Mouse (Mus musculus) CH12.LX (cell line): ENCODE results near the gene Fam3b. TPM values are rescaled to one million over a fixed set of nuclear protein-coding genes. Genes with fewer than 3 reads are reported as not detected.

Source experiments
- DNase-seq: peaks from one replicate; pipeline ENCODE4 v3.0.0-alpha.2; 2013; ENCODE audit errors: extremely low read depth
- H3K27ac ChIP-seq: 2 replicates; pipeline ENCODE4 v1.5.1; 2012; ENCODE audit warnings: low read depth, mild to moderate bottlenecking, control low read depth, moderate library complexity; ENCODE audit not compliant: insufficient read depth
- H3K27me3 ChIP-seq: replicated peaks from 2 replicates; pipeline ENCODE3; 2012; ENCODE audit warnings: inconsistent platforms
- H3K36me3 ChIP-seq, 2 experiments: replicated peaks in 1 of 2; 2 replicates each; pipeline versions ENCODE3 to v1.6.1; 2012; ENCODE audit warnings: inconsistent platforms in 1 of 2, low read length in 1 of 2, mild to moderate bottlenecking in 1 of 2, mixed read lengths in 1 of 2, moderate library complexity in 1 of 2; ENCODE audit not compliant: control insufficient read depth in 1 of 2, insufficient read depth in 1 of 2
- H3K4me1 ChIP-seq, 2 experiments: 2 replicates each; pipeline ENCODE4 v1.6.1; 2012; ENCODE audit warnings: inconsistent platforms in 1 of 2, moderate library complexity in 1 of 2; ENCODE audit not compliant: insufficient read depth in 2 of 2, control insufficient read depth in 1 of 2
- H3K4me2 ChIP-seq: 2 replicates; pipeline ENCODE4 v1.6.1; 2012; ENCODE audit warnings: low read depth, mild to moderate bottlenecking, control low read depth; ENCODE audit not compliant: poor library complexity, insufficient read depth, severe bottlenecking
- H3K4me3 ChIP-seq, 3 experiments: fragments of 150-350 bp in 1 of 3; sonication (generic) in 1 of 3; replicated peaks in 1 of 3; 2 replicates each; pipeline versions ENCODE3 to v1.5.1; 2011 to 2012; ENCODE audit warnings: low read depth in 2 of 3, low read length in 2 of 3, mild to moderate bottlenecking in 2 of 3, moderate library complexity in 2 of 3, control low read depth in 1 of 3, improper control_type of control experiment in 1 of 3, inconsistent platforms in 1 of 3, mixed read lengths in 1 of 3; ENCODE audit not compliant: poor library complexity in 1 of 3
- H3K79me2 ChIP-seq: replicated peaks from 2 replicates; pipeline ENCODE4 v1.6.1; 2012; ENCODE audit warnings: mild to moderate bottlenecking, moderate library complexity; ENCODE audit not compliant: control insufficient read depth, poor library complexity, insufficient read depth, severe bottlenecking; ENCODE audit errors: extremely low read depth
- H3K9ac ChIP-seq: 2 replicates; pipeline ENCODE4 v1.6.1; 2012; ENCODE audit warnings: low read depth, mild to moderate bottlenecking, control low read depth, moderate library complexity; ENCODE audit not compliant: insufficient read depth
- H3K9me3 ChIP-seq: replicated peaks from 2 replicates; pipeline ENCODE3; 2012; ENCODE audit warnings: low read length, inconsistent platforms, mixed read lengths
- BHLHE40 ChIP-seq: IDR thresholded peaks from 2 replicates; pipeline ENCODE4 v1.6.1; 2011; ENCODE audit warnings: mild to moderate bottlenecking, low read depth, low read length, improper control_type of control experiment
- CTCF ChIP-seq, 2 experiments: IDR thresholded peaks in 1 of 2; conservative IDR thresholded peaks in 1 of 2; 2 replicates each; pipeline ENCODE4 v1.5.1; 2011 to 2012; ENCODE audit warnings: low read depth in 2 of 2, low read length in 2 of 2, improper control_type of control experiment in 1 of 2, inconsistent platforms in 1 of 2, mild to moderate bottlenecking in 1 of 2, moderate library complexity in 1 of 2
- E2F4 ChIP-seq: IDR thresholded peaks from 2 replicates; pipeline ENCODE4 v1.6.1; 2011; ENCODE audit warnings: low read depth, low read length, improper control_type of control experiment; ENCODE audit not compliant: insufficient replicate concordance
- ELF1 ChIP-seq: IDR thresholded peaks from 2 replicates; pipeline ENCODE4 v1.6.1; 2014; ENCODE audit warnings: low read depth, mild to moderate bottlenecking, inconsistent platforms, low read length, improper control_type of control experiment
- EP300 ChIP-seq: IDR thresholded peaks from 2 replicates; pipeline ENCODE4 v1.6.1; 2011; ENCODE audit warnings: low read length, improper control_type of control experiment
- GABPA ChIP-seq: IDR thresholded peaks from 2 replicates; pipeline ENCODE4 v1.6.1; 2012; ENCODE audit warnings: low read depth, low read length, improper control_type of control experiment, inconsistent platforms; ENCODE audit not compliant: insufficient replicate concordance
- HCFC1 ChIP-seq: IDR thresholded peaks from 2 replicates; pipeline ENCODE4 v1.6.1; 2012; ENCODE audit warnings: low read depth, mild to moderate bottlenecking, inconsistent platforms, low read length, improper control_type of control experiment
- IRF4 ChIP-seq: IDR thresholded peaks from 2 replicates; pipeline ENCODE4 v1.6.1; 2014; ENCODE audit warnings: low read depth, mild to moderate bottlenecking, inconsistent platforms, low read length, improper control_type of control experiment
- JUN ChIP-seq: IDR thresholded peaks from 2 replicates; pipeline ENCODE4 v1.6.1; 2011; ENCODE audit warnings: low read depth, mild to moderate bottlenecking, low read length, improper control_type of control experiment, moderate library complexity; ENCODE audit not compliant: insufficient read depth
- JUND ChIP-seq: conservative IDR thresholded peaks from 2 replicates; pipeline ENCODE4 v1.6.1; 2011; ENCODE audit warnings: low read depth, low read length, improper control_type of control experiment
- KAT2A ChIP-seq: IDR thresholded peaks from 2 replicates; pipeline ENCODE4 v1.6.1; 2012; ENCODE audit warnings: low read length, improper control_type of control experiment, inconsistent platforms; ENCODE audit not compliant: insufficient replicate concordance
- MAFK ChIP-seq: IDR thresholded peaks from 2 replicates; pipeline ENCODE4 v1.6.1; 2011; ENCODE audit warnings: low read length, improper control_type of control experiment; ENCODE audit not compliant: insufficient replicate concordance
- MAX ChIP-seq: IDR thresholded peaks from 2 replicates; pipeline ENCODE4 v1.6.1; 2011; ENCODE audit warnings: low read length, improper control_type of control experiment
- MAZ ChIP-seq: IDR thresholded peaks from 2 replicates; pipeline ENCODE4 v1.6.1; 2012; ENCODE audit warnings: low read depth, mild to moderate bottlenecking, inconsistent platforms, low read length, improper control_type of control experiment, moderate library complexity
- MEF2A ChIP-seq: IDR thresholded peaks from 2 replicates; pipeline ENCODE4 v1.6.1; 2014; ENCODE audit warnings: low read depth, mild to moderate bottlenecking, inconsistent platforms, low read length, improper control_type of control experiment, borderline replicate concordance
- MXI1 ChIP-seq: IDR thresholded peaks from 2 replicates; pipeline ENCODE4 v1.6.1; 2011; ENCODE audit warnings: mild to moderate bottlenecking, low read depth, low read length, improper control_type of control experiment
- MYC ChIP-seq: IDR thresholded peaks from 2 replicates; pipeline ENCODE4 v1.6.1; 2011; ENCODE audit warnings: low read depth, mild to moderate bottlenecking, improper control_type of control experiment, low read length
- NELFE ChIP-seq: IDR thresholded peaks from 2 replicates; pipeline ENCODE4 v1.6.1; 2011; ENCODE audit warnings: low read depth, low read length, improper control_type of control experiment
- NRF1 ChIP-seq: IDR thresholded peaks from 2 replicates; pipeline ENCODE4 v1.6.1; 2014; ENCODE audit warnings: low read depth, mild to moderate bottlenecking, inconsistent platforms, low read length, improper control_type of control experiment, moderate library complexity
- PAX5 ChIP-seq: IDR thresholded peaks from 2 replicates; pipeline ENCODE4 v1.6.1; 2012; ENCODE audit warnings: low read length, inconsistent platforms, mixed read lengths
- POLR2A ChIP-seq: IDR thresholded peaks from 2 replicates; pipeline ENCODE4 v1.6.1; 2011; ENCODE audit warnings: low read depth, mild to moderate bottlenecking, improper control_type of control experiment, low read length
- POLR2AphosphoS2 ChIP-seq: IDR thresholded peaks from 2 replicates; pipeline ENCODE4 v1.6.1; 2011; ENCODE audit warnings: low read depth, low read length, improper control_type of control experiment
- RAD21 ChIP-seq: IDR thresholded peaks from 2 replicates; pipeline ENCODE4 v1.6.1; 2011; ENCODE audit warnings: low read depth, mild to moderate bottlenecking, low read length, improper control_type of control experiment, moderate library complexity
- RCOR1 ChIP-seq: conservative IDR thresholded peaks from 2 replicates; pipeline ENCODE4 v1.6.1; 2012; ENCODE audit warnings: low read depth, mild to moderate bottlenecking, inconsistent platforms, low read length, improper control_type of control experiment
- SIN3A ChIP-seq: IDR thresholded peaks from 2 replicates; pipeline ENCODE4 v1.6.1; 2012; ENCODE audit warnings: low read length, improper control_type of control experiment, inconsistent platforms
- SMC3 ChIP-seq: IDR thresholded peaks from 2 replicates; pipeline ENCODE4 v1.6.1; 2011; ENCODE audit warnings: low read depth, low read length, improper control_type of control experiment
- TBP ChIP-seq: conservative IDR thresholded peaks from 2 replicates; pipeline ENCODE4 v1.6.1; 2011; ENCODE audit warnings: low read depth, low read length, improper control_type of control experiment
- TCF12 ChIP-seq: IDR thresholded peaks from 2 replicates; pipeline ENCODE4 v1.6.1; 2014; ENCODE audit warnings: low read depth, mild to moderate bottlenecking, inconsistent platforms, low read length, improper control_type of control experiment
- USF1 ChIP-seq: IDR thresholded peaks from 2 replicates; pipeline ENCODE4 v1.6.1; 2014; ENCODE audit warnings: low read depth, mild to moderate bottlenecking, inconsistent platforms, low read length, improper control_type of control experiment
- ZKSCAN1 ChIP-seq: IDR thresholded peaks from 2 replicates; pipeline ENCODE4 v1.6.1; 2012; ENCODE audit warnings: low read depth, inconsistent platforms, low read length, improper control_type of control experiment, borderline replicate concordance
- ZMIZ1 ChIP-seq: IDR thresholded peaks from 2 replicates; pipeline ENCODE4 v1.6.1; 2012; ENCODE audit warnings: low read depth, mild to moderate bottlenecking, inconsistent platforms, low read length, improper control_type of control experiment
- ZNF384 ChIP-seq: IDR thresholded peaks from 2 replicates; pipeline ENCODE4 v1.6.1; 2012; ENCODE audit warnings: low read depth, low read length, improper control_type of control experiment, inconsistent platforms
- dilution Hi-C: fragments of 300-500 bp; cut with MboI; formaldehyde crosslinking; loops from 2 replicates; pipeline ENCODE4 v1.14.3; 2020; ENCODE audit warnings: low sequenced_read_pairs; ENCODE audit not compliant: extremely low pct_unique_long_range_greater_than_20kb, extremely low pct_ligation_motif_present
- in situ Hi-C: fragments of 300-500 bp; cut with MboI; formaldehyde crosslinking; loops from 3 replicates; pipeline ENCODE4 v1.14.3; 2019; ENCODE audit warnings: low sequenced_read_pairs, low pct_ligation_motif_present, low pct_unique_long_range_greater_than_20kb, mixed read lengths
- polyA plus RNA-seq: library from polyadenylated mRNA; unstranded; fragments of >175 nt; gene quantifications from 2 replicates; pipeline ENCODE4 v1.2.1, GENCODE M21; 2012; ENCODE audit warnings: low read depth; ENCODE audit not compliant: insufficient read length
- total RNA-seq, 2 experiments: library from RNA; depleted of rRNA; stranded (reverse); fragments of 300-350 nt in 1 of 2; fragments of >200 nt in 1 of 2; gene quantifications; 2 replicates each; pipeline ENCODE4 v1.2.3; 2012 to 2014

The Fam3b gene
- total and polyA plus RNA-seq, 3 experiments: not detected

DNA sequence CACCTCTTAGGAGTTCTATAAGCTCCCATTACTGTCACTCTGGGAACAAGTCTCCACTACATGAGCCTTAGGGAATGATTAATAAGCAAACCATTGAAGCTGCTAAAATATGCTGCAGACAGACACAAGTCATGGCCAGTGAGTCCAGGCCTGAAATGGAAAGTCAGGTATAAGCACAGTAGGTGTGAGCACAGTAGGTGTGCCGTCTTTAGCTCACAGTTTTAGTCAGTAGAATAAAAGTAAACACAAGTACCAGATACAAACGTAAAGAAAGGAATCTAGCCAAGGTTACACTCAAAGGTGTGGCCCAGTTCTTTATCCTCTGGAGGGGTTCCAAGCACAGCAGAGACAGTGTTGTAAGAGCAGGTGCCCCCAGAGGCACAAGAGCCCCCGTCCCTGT lies 47.1 kb downstream of the Fam3b start:
- dilution Hi-C loops: no loop called here
- in situ Hi-C loops: no loop called here
- Histone ChIP-seq H3K79me2 (no peaks in the 10 kb centered on the region), H3K36me3 (no peaks in the 10 kb centered on the region), H3K4me3 (no peak overlapping the region), H3K9me3 (no peaks in the 10 kb centered on the region), H3K9ac (no peak overlapping the region), H3K27ac (no peak overlapping the region), H3K27me3 (no peaks in the 10 kb centered on the region), H3K4me1 (peaks cover 33 to 66% of the 10 kb centered on the region in 2 experiments), H3K4me2 (no peak overlapping the region)
- no peak for DNase-seq
- peak; percentile 63; the same call in 1 of the 2 replicates for TF ChIP-seq ZKSCAN1
- no peak for TF ChIP-seq RAD21

- Histone ChIP-seq H3K36me3 (no peaks in the 10 kb centered on the region), H3K27ac (no peak overlapping the region), H3K79me2 (no peaks in the 10 kb centered on the region), H3K9ac (no peak overlapping the region), H3K4me1 (peaks cover 44 to 71% of the 10 kb centered on the region in 2 experiments), H3K27me3 (no peaks in the 10 kb centered on the region), H3K4me2 (no peak overlapping the region), H3K4me3 (no peak overlapping the region), H3K9me3 (no peaks in the 10 kb centered on the region)
- dilution Hi-C loops (no loop called here), in situ Hi-C loops (no loop called here)
- peak; percentile 73 for DNase-seq
- TF ChIP-seq ZKSCAN1 (no peak), SMC3 (peak; percentile 97), MEF2A (no peak), NRF1 (no peak), E2F4 (no peak), MAZ (no peak), EP300 (no peak), MAFK (no peak), CTCF (conservative IDR thresholded peaks at IDR 0.05 in 1 of 2, IDR thresholded peaks at IDR 0.05 in 1 of 2; ENCODE audit: low read depth in 2 of 2, low read length in 2 of 2) (peak; percentile 96 to 99), IRF4 (peak; percentile 61; the same call in 1 of the 2 replicates), RAD21 (peak; percentile 89), HCFC1 (0 out of 2 replicates have a peak, but pooled peaks have one; percentile 14), TBP (no peak), BHLHE40 (no peak), GABPA (no peak), SIN3A (no peak), NELFE (peak; percentile 29; the same call in 1 of the 2 replicates), JUND (0 out of 2 replicates have a peak, but pooled peaks have one; percentile 46), KAT2A (no peak), TCF12 (no peak), PAX5 (no peak), ZMIZ1 (no peak), ZNF384 (no peak; the same call in 1 of the 2 replicates), POLR2AphosphoS2 (no peak), ELF1 (no peak), JUN (no peak), USF1 (no peak), MXI1 (no peak), MAX (no peak), MYC (no peak), POLR2A (no peak), RCOR1 (no peak)
Measured at GRCm38 (mm10) chr16:97466182-97466957, 48.2 kb downstream of the Fam3b start.
